Mouse (Mus musculus): ENCODE results near the gene Tnks1bp1. TPM values are rescaled to one million over a fixed set of nuclear protein-coding genes. Genes with fewer than 3 reads are reported as not detected.

Tnks1bp1 gene
- total and polyA plus RNA-seq, 2 experiments from 2014 or later, result 15.4 to 40.5 TPM

- no peak for DNase-seq (ENCODE audit: low spot score)
- Histone ChIP-seq H3K27me3 (ENCODE audit: control insufficient read depth, insufficient read depth, low read length) (no peaks in the 10 kb centered on the region), H3K4me2 (ENCODE audit: low read depth, low read length) (no peak overlapping the region), H3K9ac (replicated peaks; ENCODE audit: low read depth, low read length) (no peak overlapping the region), H3K4me3 (ENCODE audit: low read depth, low read length) (no peak overlapping the region), H3K9me3 (replicated peaks; ENCODE audit: control insufficient read depth, low read length) (peaks cover 6% of the 10 kb centered on the region; the same call in 1 of the 2 replicates), H3K27ac (ENCODE audit: low read depth) (no peak overlapping the region), H3K4me1 (ENCODE audit: control insufficient read depth, insufficient read depth) (no peaks in the 10 kb centered on the region), H3K36me3 (replicated peaks; ENCODE audit: control insufficient read depth, insufficient read depth, low read length) (no peaks in the 10 kb centered on the region)
- TF ChIP-seq EP300 (IDR thresholded peaks at IDR 0.05; ENCODE audit: low read depth) (no peak), CTCF (IDR thresholded peaks at IDR 0.05; ENCODE audit: low read depth) (no peak)
- ATAC-seq (ENCODE audit: insufficient read depth, low read depth), result no peak
- WGBS, result 63% methylated on average over 11 of the region's 11 CpGs
Observed at GRCm38 (mm10) chr2:85105426-85106013, 57.7 kb downstream of the Tnks1bp1 start.

GRCm38 (mm10) chr2:85106068-85106790, 58.4 kb downstream of the Tnks1bp1 start:
- H3K27me3 ChIP-seq (ENCODE audit: control insufficient read depth, insufficient read depth, low read length), result no peaks in the 10 kb centered on the region
- H3K27ac ChIP-seq (ENCODE audit: low read depth), result no peak overlapping the region
- no peak overlapping the region for H3K4me2 ChIP-seq (ENCODE audit: low read depth, low read length)
- 52% methylated on average over 7 of the region's 7 CpGs for WGBS
- peaks cover 2% of the 10 kb centered on the region; the same call in 1 of the 2 replicates for H3K9me3 ChIP-seq (replicated peaks; ENCODE audit: control insufficient read depth, low read length)
- H3K9ac ChIP-seq (replicated peaks; ENCODE audit: low read depth, low read length), result no peak overlapping the region
- H3K4me3 ChIP-seq (ENCODE audit: low read depth, low read length), result no peak overlapping the region
- no peaks in the 10 kb centered on the region for H3K4me1 ChIP-seq (ENCODE audit: control insufficient read depth, insufficient read depth)
- TF ChIP-seq EP300 (IDR thresholded peaks at IDR 0.05; ENCODE audit: low read depth) (no peak), CTCF (IDR thresholded peaks at IDR 0.05; ENCODE audit: low read depth) (no peak)
- H3K36me3 ChIP-seq (replicated peaks; ENCODE audit: control insufficient read depth, insufficient read depth, low read length), result no peaks in the 10 kb centered on the region
- no peak for DNase-seq (ENCODE audit: low spot score)
- ATAC-seq (ENCODE audit: insufficient read depth, low read depth), result no peak

- DNase-seq (ENCODE audit: low spot score) (no peak), ATAC-seq (ENCODE audit: insufficient read depth, low read depth) (no peak)
- H3K4me1 ChIP-seq (ENCODE audit: control insufficient read depth, insufficient read depth), result no peaks in the 10 kb centered on the region
- H3K36me3 ChIP-seq (replicated peaks; ENCODE audit: control insufficient read depth, insufficient read depth, low read length), result no peaks in the 10 kb centered on the region
- no peaks in the 10 kb centered on the region for H3K9me3 ChIP-seq (replicated peaks; ENCODE audit: control insufficient read depth, low read length)
- no peak overlapping the region for H3K9ac ChIP-seq (replicated peaks; ENCODE audit: low read depth, low read length)
- WGBS, result 38% methylated on average over 4 of the region's 4 CpGs
- TF ChIP-seq EP300 (IDR thresholded peaks at IDR 0.05; ENCODE audit: low read depth) (no peak), CTCF (IDR thresholded peaks at IDR 0.05; ENCODE audit: low read depth) (no peak)
- H3K27ac ChIP-seq (ENCODE audit: low read depth), result no peak overlapping the region
- no peak overlapping the region for H3K4me2 ChIP-seq (ENCODE audit: low read depth, low read length)
- no peak overlapping the region for H3K4me3 ChIP-seq (ENCODE audit: low read depth, low read length)
- no peaks in the 10 kb centered on the region for H3K27me3 ChIP-seq (ENCODE audit: control insufficient read depth, insufficient read depth, low read length)
Observed at GRCm38 (mm10) chr2:85106941-85107340, 59.1 kb downstream of the Tnks1bp1 start.

- ATAC-seq (ENCODE audit: insufficient read depth, low read depth) (no peak), DNase-seq (ENCODE audit: low spot score) (no peak)
- no peak overlapping the region for H3K4me2 ChIP-seq (ENCODE audit: low read depth, low read length)
- no peak overlapping the region for H3K4me3 ChIP-seq (ENCODE audit: low read depth, low read length)
- H3K4me1 ChIP-seq (ENCODE audit: control insufficient read depth, insufficient read depth), result no peaks in the 10 kb centered on the region
- H3K9me3 ChIP-seq (replicated peaks; ENCODE audit: control insufficient read depth, low read length), result no peaks in the 10 kb centered on the region
- no peaks in the 10 kb centered on the region for H3K27me3 ChIP-seq (ENCODE audit: control insufficient read depth, insufficient read depth, low read length)
- WGBS, result 76% methylated on average over 9 of the region's 9 CpGs
- no peak for TF ChIP-seq EP300 (IDR thresholded peaks at IDR 0.05; ENCODE audit: low read depth)
- TF ChIP-seq CTCF (IDR thresholded peaks at IDR 0.05; ENCODE audit: low read depth), result no peak
- H3K9ac ChIP-seq (replicated peaks; ENCODE audit: low read depth, low read length), result no peak overlapping the region
- no peak overlapping the region for H3K27ac ChIP-seq (ENCODE audit: low read depth)
- H3K36me3 ChIP-seq (replicated peaks; ENCODE audit: control insufficient read depth, insufficient read depth, low read length), result no peaks in the 10 kb centered on the region
Observed at GRCm38 (mm10) chr2:85110288-85110875, 62.6 kb downstream of the Tnks1bp1 start.

Other genes with a start within 250 kb of the Tnks1bp1 start
- 40.0 and 47.0 TPM in 2 replicates for gene Ube2l6, start 249.2 kb upstream of the Tnks1bp1 start, total RNA-seq (2014; rRNA removed; ENCODE audit: low replicate concordance)
- gene Ube2l6, start 249.2 kb upstream of the Tnks1bp1 start, polyA plus RNA-seq (2015; fragmentation: Nextera tagmentation; extraction: Ambion mirVana), result 29.8 and 36.9 TPM in 2 replicates
- not detected in 2 replicates for gene Smtnl1, start 225.4 kb upstream of the Tnks1bp1 start, total RNA-seq (2014; rRNA removed; ENCODE audit: low replicate concordance)
- 0.07 and 0.12 TPM in 2 replicates for gene Smtnl1, start 225.4 kb upstream of the Tnks1bp1 start, polyA plus RNA-seq (2015; fragmentation: Nextera tagmentation; extraction: Ambion mirVana)
- 117 and 140 TPM in 2 replicates for gene Timm10, start 221.0 kb upstream of the Tnks1bp1 start, total RNA-seq (2014; rRNA removed; ENCODE audit: low replicate concordance)
- gene Timm10, start 221.0 kb upstream of the Tnks1bp1 start, polyA plus RNA-seq (2015; fragmentation: Nextera tagmentation; extraction: Ambion mirVana), result 129 and 133 TPM in 2 replicates
- 3.9 and 14.1 TPM in 2 replicates for gene Slc43a1, start 209.2 kb upstream of the Tnks1bp1 start, total RNA-seq (2014; rRNA removed; ENCODE audit: low replicate concordance)
- 2.8 and 2.9 TPM in 2 replicates for gene Slc43a1, start 209.2 kb upstream of the Tnks1bp1 start, polyA plus RNA-seq (2015; fragmentation: Nextera tagmentation; extraction: Ambion mirVana)
- 1.6 and 9.2 TPM in 2 replicates for gene Rtn4rl2, start 161.3 kb upstream of the Tnks1bp1 start, total RNA-seq (2014; rRNA removed; ENCODE audit: low replicate concordance)
- 0.91 and 1.1 TPM in 2 replicates for gene Rtn4rl2, start 161.3 kb upstream of the Tnks1bp1 start, polyA plus RNA-seq (2015; fragmentation: Nextera tagmentation; extraction: Ambion mirVana)
- gene Slc43a3, start 111.4 kb upstream of the Tnks1bp1 start, total RNA-seq (2014; rRNA removed; ENCODE audit: low replicate concordance), result 101 and 140 TPM in 2 replicates
- gene Slc43a3, start 111.4 kb upstream of the Tnks1bp1 start, polyA plus RNA-seq (2015; fragmentation: Nextera tagmentation; extraction: Ambion mirVana), result 43.0 and 43.5 TPM in 2 replicates
- gene Prg2, start 67.6 kb upstream of the Tnks1bp1 start, total RNA-seq (2014; rRNA removed; ENCODE audit: low replicate concordance), result not detected in 2 replicates
- gene Prg2, start 67.6 kb upstream of the Tnks1bp1 start, polyA plus RNA-seq (2015; fragmentation: Nextera tagmentation; extraction: Ambion mirVana), result not detected in 2 replicates
- gene Prg3, start 59.8 kb upstream of the Tnks1bp1 start, total RNA-seq (2014; rRNA removed; ENCODE audit: low replicate concordance), result not detected in 2 replicates
- gene Prg3, start 59.8 kb upstream of the Tnks1bp1 start, polyA plus RNA-seq (2015; fragmentation: Nextera tagmentation; extraction: Ambion mirVana), result not detected in 2 replicates
- 106 and 115 TPM in 2 replicates for gene Ssrp1, start 10.8 kb upstream of the Tnks1bp1 start, total RNA-seq (2014; rRNA removed; ENCODE audit: low replicate concordance)
- 60.3 and 63.7 TPM in 2 replicates for gene Ssrp1, start 10.8 kb upstream of the Tnks1bp1 start, polyA plus RNA-seq (2015; fragmentation: Nextera tagmentation; extraction: Ambion mirVana)
- gene P2rx3, start 10.6 kb upstream of the Tnks1bp1 start, total RNA-seq (2014; rRNA removed; ENCODE audit: low replicate concordance), result not detected in 2 replicates
- gene P2rx3, start 10.6 kb upstream of the Tnks1bp1 start, polyA plus RNA-seq (2015; fragmentation: Nextera tagmentation; extraction: Ambion mirVana), result 0.21 and 0.23 TPM in 2 replicates
- 39.5 and 47.7 TPM in 2 replicates for gene Aplnr, start 88.2 kb downstream of the Tnks1bp1 start, total RNA-seq (2014; rRNA removed; ENCODE audit: low replicate concordance)
- 54.0 and 59.0 TPM in 2 replicates for gene Aplnr, start 88.2 kb downstream of the Tnks1bp1 start, polyA plus RNA-seq (2015; fragmentation: Nextera tagmentation; extraction: Ambion mirVana)
- gene Lrrc55, start 149.2 kb downstream of the Tnks1bp1 start, total RNA-seq (2014; rRNA removed; ENCODE audit: low replicate concordance), result 0.35 and 0.38 TPM in 2 replicates
- gene Lrrc55, start 149.2 kb downstream of the Tnks1bp1 start, polyA plus RNA-seq (2015; fragmentation: Nextera tagmentation; extraction: Ambion mirVana), result 0.40 and 0.52 TPM in 2 replicates